Mouse (Mus musculus) kidney, adult 2 months (tissue): ENCODE results near the gene Cox19. TPM values are rescaled to one million over a fixed set of nuclear protein-coding genes. Genes with fewer than 3 reads are reported as not detected.

ENCODE experiments used
- DNase-seq: peaks from one replicate; pipeline ENCODE4 v3.0.0; 2021
- H3K27ac ChIP-seq: fragments of 200-500 bp; 2 replicates; pipeline ENCODE4 v1.5.1; 2012; ENCODE audit warnings: low read depth, low read length, control low read depth, inconsistent platforms; ENCODE audit not compliant: insufficient read depth
- H3K27me3 ChIP-seq: fragments of 200-500 bp; replicated peaks from 2 replicates; pipeline ENCODE4 v1.6.1; 2012; ENCODE audit warnings: mild to moderate bottlenecking, moderate library complexity, low read length, inconsistent platforms; ENCODE audit not compliant: control insufficient read depth, insufficient read depth
- H3K36me3 ChIP-seq: fragments of 200-500 bp; 2 replicates; pipeline ENCODE4 v1.6.1; 2012; ENCODE audit warnings: mild to moderate bottlenecking, moderate library complexity, low read length, inconsistent platforms; ENCODE audit not compliant: control insufficient read depth, insufficient read depth
- H3K4me1 ChIP-seq: fragments of 200-500 bp; 2 replicates; pipeline ENCODE4 v1.6.1; 2011; ENCODE audit warnings: low read length; ENCODE audit not compliant: control insufficient read depth, insufficient read depth
- H3K4me3 ChIP-seq: fragments of 200-500 bp; 2 replicates; pipeline ENCODE4 v1.5.1; 2011; ENCODE audit warnings: mild to moderate bottlenecking, low read depth, low read length, control low read depth; ENCODE audit not compliant: insufficient read depth
- CTCF ChIP-seq: fragments of 200-500 bp; conservative IDR thresholded peaks from 2 replicates; pipeline ENCODE4 v1.5.1; 2011; ENCODE audit warnings: low read depth, mild to moderate bottlenecking, control low read depth, low read length, moderate library complexity, mixed read lengths; ENCODE audit not compliant: insufficient read depth, insufficient read length
- POLR2A ChIP-seq: fragments of 200-500 bp; IDR thresholded peaks from one replicate; pipeline ENCODE4 v1.6.1; 2011; ENCODE audit warnings: low read depth, low read length, control low read depth
- WGBS: fragments of 180-500 bp; shearing (Covaris S2); methylation state at CpG from one replicate; pipeline ENCODE4 v1.1.7; 2018; 5-methylcytosine and 5-hydroxymethylcytosine counted together
- polyA plus RNA-seq: library from polyadenylated mRNA; depleted of rRNA; stranded (reverse); fragments of >200 nt; gene quantifications from 2 replicates; pipeline ENCODE4 v1.2.3, GENCODE M21; 2012

Cox19 gene
- polyA plus RNA-seq, 1 experiment, result 114 TPM

GRCm38 (mm10) chr5:139374841-139375240 is 23.6 kb upstream of the Cox19 start:
- peak overlapping the region; percentile 36 for H3K27ac ChIP-seq

GRCm38 (mm10) chr5:139373889-139374444 is 22.7 kb upstream of the Cox19 start:
- H3K27ac ChIP-seq, result peak overlapping the region; percentile 36; the same call in 1 of the 2 replicates
- no peaks in the 10 kb centered on the region for H3K27me3 ChIP-seq
- no peak overlapping the region for H3K4me3 ChIP-seq
- no peaks in the 10 kb centered on the region for H3K36me3 ChIP-seq
- 49% methylated on average over 6 of the region's 6 CpGs for WGBS
- H3K4me1 ChIP-seq, result peaks cover 61% of the 10 kb centered on the region
- TF ChIP-seq POLR2A (no peak), CTCF (no peak)
- peak; percentile 75 for DNase-seq

More at GRCm38 (mm10) chr5:139374841-139375240, 23.6 kb upstream of the Cox19 start:
- Histone ChIP-seq H3K36me3 (no peaks in the 10 kb centered on the region), H3K4me1 (peaks cover 63% of the 10 kb centered on the region), H3K4me3 (no peak overlapping the region), H3K27me3 (no peaks in the 10 kb centered on the region)
- TF ChIP-seq POLR2A, result no peak
- no peak for TF ChIP-seq CTCF
- 60% methylated on average over 2 of the region's 2 CpGs for WGBS
- no peak for DNase-seq

GRCm38 (mm10) chr5:139373126-139373525 is 21.9 kb upstream of the Cox19 start:
- Histone ChIP-seq H3K27ac (peak overlapping the region; percentile 55; the same call in 1 of the 2 replicates), H3K4me1 (peaks cover 63% of the 10 kb centered on the region), H3K27me3 (no peaks in the 10 kb centered on the region), H3K36me3 (no peaks in the 10 kb centered on the region), H3K4me3 (no peak overlapping the region)
- DNase-seq, result peak; percentile 75
- 66% methylated on average over 3 of the region's 3 CpGs for WGBS
- TF ChIP-seq CTCF (no peak), POLR2A (no peak)

DNA sequence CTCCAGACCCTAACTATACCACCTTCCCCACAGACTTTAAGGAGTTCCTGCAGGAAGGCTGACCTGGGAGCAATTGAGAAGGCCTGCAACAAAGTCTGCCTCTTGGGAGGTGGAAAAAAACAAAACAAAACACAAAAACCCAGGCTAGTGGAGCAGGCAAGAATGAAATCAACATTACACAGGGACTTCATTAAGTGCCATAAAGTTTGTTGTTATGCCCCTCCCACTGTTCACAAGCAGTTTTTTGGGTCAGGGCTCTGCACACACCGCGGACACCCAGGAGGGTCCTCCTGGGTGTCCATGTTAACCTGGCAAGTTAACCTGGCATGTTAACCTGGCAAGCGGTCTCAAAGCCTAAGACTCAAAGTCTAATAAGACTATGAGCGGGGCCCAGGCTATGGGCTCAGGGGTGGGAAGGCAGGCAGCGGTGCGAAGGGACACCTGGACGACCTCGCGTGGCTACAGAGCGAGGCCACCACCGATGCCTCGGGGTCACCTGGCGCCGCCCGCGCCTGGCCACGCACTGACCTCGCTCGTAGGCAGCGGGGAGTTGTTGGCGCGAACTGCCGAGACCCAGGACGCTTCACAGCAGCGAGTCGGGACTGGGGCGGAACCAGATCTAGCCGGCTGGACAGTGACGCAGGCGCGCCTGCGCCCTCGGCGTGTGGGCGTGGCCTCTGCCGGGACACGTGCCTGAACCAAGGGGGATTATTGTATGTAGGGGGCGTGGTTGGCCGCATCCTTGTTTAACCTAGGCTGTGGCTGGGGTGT is 20.6 kb upstream of the Cox19 start:
- H3K4me1 ChIP-seq, result peaks cover 52% of the 10 kb centered on the region
- peak; percentile 97 for DNase-seq
- H3K4me3 ChIP-seq, result peak overlapping the region; percentile 70
- peak overlapping the region; percentile 93 for H3K27ac ChIP-seq
- no peaks in the 10 kb centered on the region for H3K27me3 ChIP-seq
- H3K36me3 ChIP-seq, result no peaks in the 10 kb centered on the region
- WGBS, result under 1% methylated on average over 39 of the region's 39 CpGs
- TF ChIP-seq CTCF (no peak), POLR2A (peak; percentile 89)

DNA sequence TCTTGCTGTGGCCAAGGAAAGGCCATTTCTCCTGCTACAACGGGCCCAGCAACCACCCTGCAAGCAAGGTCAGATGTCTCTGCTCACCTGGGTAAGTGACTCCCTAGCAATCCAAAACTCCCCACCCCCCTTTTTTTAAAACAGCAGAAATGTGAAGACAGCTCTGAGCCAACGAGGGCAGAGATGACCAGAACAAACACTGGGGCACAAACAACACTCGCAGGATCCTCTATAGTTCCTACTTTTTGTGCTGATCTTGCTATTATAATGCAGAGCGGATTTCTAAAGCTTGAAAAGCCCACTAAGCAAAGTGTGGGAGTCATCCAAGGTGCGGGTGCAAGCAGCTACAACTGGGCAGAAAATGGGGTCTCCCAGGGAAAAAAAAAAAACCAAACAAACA is 19.9 kb upstream of the Cox19 start:
- peak overlapping the region; percentile 70 for H3K4me3 ChIP-seq
- H3K36me3 ChIP-seq, result no peaks in the 10 kb centered on the region
- TF ChIP-seq CTCF, result no peak
- no peak for TF ChIP-seq POLR2A
- peak overlapping the region; percentile 93 for H3K27ac ChIP-seq
- WGBS, result 37% methylated on average over 5 of the region's 5 CpGs
- DNase-seq, result no peak
- peaks cover 52% of the 10 kb centered on the region for H3K4me1 ChIP-seq
- no peaks in the 10 kb centered on the region for H3K27me3 ChIP-seq

GRCm38 (mm10) chr5:139370336-139370735 is 19.1 kb upstream of the Cox19 start:
- peak overlapping the region; percentile 93; the same call in 1 of the 2 replicates for H3K27ac ChIP-seq
- TF ChIP-seq POLR2A, result no peak
- TF ChIP-seq CTCF, result no peak

GRCm38 (mm10) chr5:139368638-139369320 is 17.6 kb upstream of the Cox19 start:
- 48% methylated on average over 11 of the region's 11 CpGs for WGBS

More at GRCm38 (mm10) chr5:139370336-139370735, 19.1 kb upstream of the Cox19 start:
- no peak for DNase-seq
- H3K27me3 ChIP-seq, result no peaks in the 10 kb centered on the region
- H3K36me3 ChIP-seq, result no peaks in the 10 kb centered on the region
- no peak overlapping the region for H3K4me3 ChIP-seq
- peaks cover 54% of the 10 kb centered on the region for H3K4me1 ChIP-seq
- 70% methylated on average over 6 of the region's 6 CpGs for WGBS

More at GRCm38 (mm10) chr5:139368638-139369320, 17.6 kb upstream of the Cox19 start:
- TF ChIP-seq POLR2A (no peak), CTCF (no peak)
- Histone ChIP-seq H3K4me1 (peaks cover 51% of the 10 kb centered on the region), H3K4me3 (no peak overlapping the region), H3K36me3 (no peaks in the 10 kb centered on the region), H3K27me3 (no peaks in the 10 kb centered on the region), H3K27ac (peak overlapping the region; percentile 93)
- peak; percentile 93 for DNase-seq
